Mouse (Mus musculus): Measurements from ENCODE around the gene Mark1.

- TF ChIP-seq MYOG (IDR thresholded peaks at IDR 0.05; ENCODE audit: control insufficient read depth, extremely low read depth, insufficient read length) (no peak), CTCF (IDR thresholded peaks at IDR 0.05; ENCODE audit: control insufficient read depth, insufficient read depth, insufficient read length) (no peak), USF1 (IDR thresholded peaks at IDR 0.05; ENCODE audit: low read depth) (no peak), MAX (IDR thresholded peaks at IDR 0.05) (no peak), FOSL1 (IDR thresholded peaks at IDR 0.05; ENCODE audit: insufficient read depth, low read length, poor library complexity, severe bottlenecking) (no peak)
These were observed 71.0 kb downstream of the Mark1 start for GRCm38 (mm10) chr1:184928382-184928781.

Data from C2C12 (cell line).